Mouse (Mus musculus): ENCODE measurements around the gene Vwa8.

Gene Vwa8

GRCm38 (mm10) chr14:78848941-78849911 is at the start of gene Vwa8:
TSS of gene Vwa8 (plus strand) at chr14:78849052.
- in situ Hi-C loops (cut with MseI, MboI): no loop called here

GRCm38 (mm10) chr14:78802378-78802777 is 46.5 kb upstream of the Vwa8 start:
- in situ Hi-C loops (cut with MseI, MboI): no loop called here

GRCm38 (mm10) chr14:78803924-78804323 is 44.9 kb upstream of the Vwa8 start:
- in situ Hi-C loops (cut with MseI, MboI): no loop called here

GRCm38 (mm10) chr14:78812896-78813295 is 36.0 kb upstream of the Vwa8 start:
- in situ Hi-C loops (cut with MseI, MboI): no loop called here

GRCm38 (mm10) chr14:78816411-78816810 is 32.4 kb upstream of the Vwa8 start:
- in situ Hi-C loops (cut with MseI, MboI): no loop called here

- in situ Hi-C loops (cut with MseI, MboI): no loop called here
These were observed 31.2 kb upstream of the Vwa8 start for GRCm38 (mm10) chr14:78817651-78818050.

GRCm38 (mm10) chr14:78818406-78818805 is 30.4 kb upstream of the Vwa8 start:
- in situ Hi-C loops (cut with MseI, MboI): no loop called here

GRCm38 (mm10) chr14:78824013-78824412 is 24.8 kb upstream of the Vwa8 start:
- in situ Hi-C loops (cut with MseI, MboI): no loop called here

- in situ Hi-C loops (cut with MseI, MboI): no loop called here
These were observed 24.3 kb upstream of the Vwa8 start for GRCm38 (mm10) chr14:78824507-78824906.

- in situ Hi-C loops (cut with MseI, MboI): no loop called here
These were observed 17.7 kb upstream of the Vwa8 start for GRCm38 (mm10) chr14:78831158-78831557.

- in situ Hi-C loops (cut with MseI, MboI): no loop called here
These were observed 904 bp upstream of the Vwa8 start for GRCm38 (mm10) chr14:78847948-78848347.

GRCm38 (mm10) chr14:78848477-78848876 is 375 bp upstream of the Vwa8 start:
- in situ Hi-C loops (cut with MseI, MboI): no loop called here

- in situ Hi-C loops (cut with MseI, MboI): no loop called here
These were observed 1.2 kb downstream of the Vwa8 start for GRCm38 (mm10) chr14:78849961-78850578.

GRCm38 (mm10) chr14:78850666-78851065 is 1.8 kb downstream of the Vwa8 start:
- in situ Hi-C loops (cut with MseI, MboI): no loop called here

- in situ Hi-C loops (cut with MseI, MboI): no loop called here
These were observed 2.5 kb downstream of the Vwa8 start for GRCm38 (mm10) chr14:78851366-78851765.

GRCm38 (mm10) chr14:78852401-78853246 is 3.8 kb downstream of the Vwa8 start:
- in situ Hi-C loops (cut with MseI, MboI): no loop called here

GRCm38 (mm10) chr14:78861156-78861555 is 12.3 kb downstream of the Vwa8 start:
- in situ Hi-C loops (cut with MseI, MboI): no loop called here

GRCm38 (mm10) chr14:78870036-78870435 is 21.2 kb downstream of the Vwa8 start:
- in situ Hi-C loops (cut with MseI, MboI): no loop called here

GRCm38 (mm10) chr14:78877176-78877575 is 28.3 kb downstream of the Vwa8 start:
- in situ Hi-C loops (cut with MseI, MboI): no loop called here

- in situ Hi-C loops (cut with MseI, MboI): no loop called here
These were observed 29.7 kb downstream of the Vwa8 start for GRCm38 (mm10) chr14:78878402-78879045.

GRCm38 (mm10) chr14:78880879-78881278 is 32.0 kb downstream of the Vwa8 start:
- in situ Hi-C loops (cut with MseI, MboI): no loop called here
